Mouse (Mus musculus): ENCODE measurements around the gene Rnf10. TPM values are rescaled to one million over a fixed set of nuclear protein-coding genes. Genes with fewer than 3 reads are reported as not detected.

The Rnf10 gene
- polyA plus RNA-seq, 1 experiment from 2014 or later = 172 TPM

- no peak overlapping the region for H3K27ac ChIP-seq (ENCODE audit: low read length)
- peak overlapping the region; percentile 78 for H3K9ac ChIP-seq (ENCODE audit: low read depth, low read length)
- no peak; the same call in 1 of the 2 replicates for ATAC-seq
Measured at GRCm38 (mm10) chr5:115194626-115195221, 78.0 kb downstream of the Rnf10 start.

DNA sequence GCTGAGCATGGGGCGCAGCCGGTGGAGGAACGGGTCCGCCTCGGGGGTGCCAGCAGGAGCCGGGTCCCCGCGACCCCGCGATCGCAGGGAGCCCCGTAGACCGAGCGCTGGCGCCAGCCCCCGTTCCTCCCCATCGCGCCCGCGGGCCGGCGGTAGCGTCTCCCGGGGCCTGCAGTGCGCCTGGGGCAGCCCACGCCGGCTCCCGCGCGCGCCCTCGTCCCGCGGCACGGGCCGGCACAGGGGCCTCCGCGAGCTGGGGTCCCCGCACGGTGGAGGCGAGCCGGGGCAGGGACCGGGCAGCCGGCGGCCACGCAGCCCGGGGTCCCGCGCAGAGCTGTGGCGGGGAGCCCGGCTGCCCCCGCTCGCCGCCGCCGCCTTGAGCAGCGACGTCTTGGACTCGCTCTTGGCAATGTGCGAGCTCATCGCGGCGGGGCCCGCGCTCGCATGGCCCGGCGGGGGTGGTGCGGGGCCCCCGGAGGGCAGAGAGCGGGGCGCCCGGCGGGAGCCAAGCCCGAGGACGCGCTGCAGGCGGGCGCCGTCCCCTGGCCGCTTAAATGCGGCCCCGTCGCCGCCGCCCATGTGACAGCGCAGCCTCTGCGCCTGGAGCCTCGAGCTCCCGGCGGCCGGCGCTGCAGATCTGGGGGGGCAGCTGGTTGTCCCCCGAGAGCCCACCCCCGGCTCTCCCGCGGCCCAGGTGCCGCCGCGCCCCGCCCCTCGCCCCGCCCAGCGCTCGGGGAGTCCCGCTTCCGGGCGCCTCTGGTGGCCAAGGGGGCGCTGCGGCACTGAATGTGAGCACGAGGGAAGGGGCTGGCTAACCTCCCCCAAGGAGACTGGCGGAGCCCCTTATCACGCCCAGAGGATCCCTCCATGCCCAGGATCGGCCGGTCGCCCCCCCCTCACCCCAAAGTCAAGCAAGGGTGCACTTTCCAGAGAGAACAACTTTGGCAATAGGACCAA lies 78.8 kb downstream of the Rnf10 start, which contains the start of gene Cabp1:
Gene Cabp1 (minus strand): TSS at position 713 of the 957 bp plus-strand sequence.
- peaks cover 17% of the 10 kb centered on the region for H3K4me1 ChIP-seq (ENCODE audit: control insufficient read depth, insufficient read depth, low read length)
- peak within 1 kb of the TSS; percentile 99 for H3K4me2 ChIP-seq (ENCODE audit: low read length)
- WGBS = 1% methylated on average over 56 of the region's 116 CpGs
- H3K27me3 ChIP-seq (ENCODE audit: control insufficient read depth, insufficient read depth, low read depth, low read length) = peaks cover 18% of the 10 kb centered on the region
- peak within 1 kb of the TSS; percentile 78 for H3K9ac ChIP-seq (ENCODE audit: low read depth, low read length)
- H3K36me3 ChIP-seq (ENCODE audit: control insufficient read depth, insufficient read depth, low read length) = no peaks in the 10 kb centered on the region
- peak within 1 kb of the TSS; percentile 6; the same call in 1 of the 2 replicates for H3K27ac ChIP-seq (ENCODE audit: low read length)
- peak within 1 kb of the TSS; percentile 60 for H3K4me3 ChIP-seq (ENCODE audit: low read depth, low read length)
- H3K9me3 ChIP-seq (replicated peaks; ENCODE audit: control insufficient read depth, low read length, poor library complexity, severe bottlenecking) = no peaks in the 10 kb centered on the region
- peak; percentile 71 for ATAC-seq

More at GRCm38 (mm10) chr5:115194626-115195221, 78.0 kb downstream of the Rnf10 start:
- H3K9me3 ChIP-seq (replicated peaks; ENCODE audit: control insufficient read depth, low read length, poor library complexity, severe bottlenecking) = no peaks in the 10 kb centered on the region
- H3K4me2 ChIP-seq (ENCODE audit: low read length) = peak overlapping the region; percentile 99
- peak overlapping the region; percentile 60; the same call in 1 of the 2 replicates for H3K4me3 ChIP-seq (ENCODE audit: low read depth, low read length)
- 6% methylated on average over 12 of the region's 12 CpGs for WGBS
- H3K27me3 ChIP-seq (ENCODE audit: control insufficient read depth, insufficient read depth, low read depth, low read length) = peaks cover 18% of the 10 kb centered on the region
- no peaks in the 10 kb centered on the region for H3K36me3 ChIP-seq (ENCODE audit: control insufficient read depth, insufficient read depth, low read length)
- H3K4me1 ChIP-seq (ENCODE audit: control insufficient read depth, insufficient read depth, low read length) = peaks cover 17% of the 10 kb centered on the region

GRCm38 (mm10) chr5:115193226-115193625 lies 79.5 kb downstream of the Rnf10 start:
- Histone ChIP-seq H3K4me2 (ENCODE audit: low read length) (peak overlapping the region; percentile 99), H3K4me1 (ENCODE audit: control insufficient read depth, insufficient read depth, low read length) (peaks cover 17% of the 10 kb centered on the region), H3K27me3 (ENCODE audit: control insufficient read depth, insufficient read depth, low read depth, low read length) (peaks cover 18% of the 10 kb centered on the region), H3K27ac (ENCODE audit: low read length) (no peak overlapping the region), H3K9me3 (replicated peaks; ENCODE audit: control insufficient read depth, low read length, poor library complexity, severe bottlenecking) (no peaks in the 10 kb centered on the region), H3K36me3 (ENCODE audit: control insufficient read depth, insufficient read depth, low read length) (no peaks in the 10 kb centered on the region), H3K9ac (ENCODE audit: low read depth, low read length) (peak overlapping the region; percentile 78), H3K4me3 (ENCODE audit: low read depth, low read length) (peak overlapping the region; percentile 60)
- ATAC-seq = peak; percentile 16; the same call in 1 of the 2 replicates
- under 1% methylated on average over 31 of the region's 34 CpGs for WGBS

DNA sequence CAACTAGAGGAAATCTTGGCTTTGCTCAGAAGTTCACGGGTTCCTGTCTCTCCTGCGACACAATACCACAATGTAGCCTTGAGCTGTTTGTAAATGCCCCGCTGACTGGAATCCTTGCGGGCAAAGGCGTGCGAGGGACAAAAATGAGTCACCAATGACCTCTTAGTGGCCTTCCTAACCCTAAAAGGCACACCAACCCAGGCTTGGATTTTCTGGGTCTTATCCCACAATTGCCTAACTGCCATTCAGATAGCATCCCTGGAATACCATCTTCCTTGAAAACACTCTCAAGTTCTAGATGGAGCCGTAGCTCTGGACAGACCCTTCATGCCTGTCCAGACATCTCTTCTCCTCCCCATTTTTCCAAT lies 79.9 kb downstream of the Rnf10 start:
- ATAC-seq = no peak
- H3K27ac ChIP-seq (ENCODE audit: low read length) = no peak overlapping the region
- peaks cover 18% of the 10 kb centered on the region for H3K27me3 ChIP-seq (ENCODE audit: control insufficient read depth, insufficient read depth, low read depth, low read length)
- peak overlapping the region; percentile 99 for H3K4me2 ChIP-seq (ENCODE audit: low read length)
- peaks cover 17% of the 10 kb centered on the region for H3K4me1 ChIP-seq (ENCODE audit: control insufficient read depth, insufficient read depth, low read length)
- H3K9ac ChIP-seq (ENCODE audit: low read depth, low read length) = peak overlapping the region; percentile 78
- H3K9me3 ChIP-seq (replicated peaks; ENCODE audit: control insufficient read depth, low read length, poor library complexity, severe bottlenecking) = no peaks in the 10 kb centered on the region
- H3K36me3 ChIP-seq (ENCODE audit: control insufficient read depth, insufficient read depth, low read length) = no peaks in the 10 kb centered on the region
- H3K4me3 ChIP-seq (ENCODE audit: low read depth, low read length) = peak overlapping the region; percentile 60
- WGBS = 12% methylated on average over 7 of the region's 7 CpGs

DNA sequence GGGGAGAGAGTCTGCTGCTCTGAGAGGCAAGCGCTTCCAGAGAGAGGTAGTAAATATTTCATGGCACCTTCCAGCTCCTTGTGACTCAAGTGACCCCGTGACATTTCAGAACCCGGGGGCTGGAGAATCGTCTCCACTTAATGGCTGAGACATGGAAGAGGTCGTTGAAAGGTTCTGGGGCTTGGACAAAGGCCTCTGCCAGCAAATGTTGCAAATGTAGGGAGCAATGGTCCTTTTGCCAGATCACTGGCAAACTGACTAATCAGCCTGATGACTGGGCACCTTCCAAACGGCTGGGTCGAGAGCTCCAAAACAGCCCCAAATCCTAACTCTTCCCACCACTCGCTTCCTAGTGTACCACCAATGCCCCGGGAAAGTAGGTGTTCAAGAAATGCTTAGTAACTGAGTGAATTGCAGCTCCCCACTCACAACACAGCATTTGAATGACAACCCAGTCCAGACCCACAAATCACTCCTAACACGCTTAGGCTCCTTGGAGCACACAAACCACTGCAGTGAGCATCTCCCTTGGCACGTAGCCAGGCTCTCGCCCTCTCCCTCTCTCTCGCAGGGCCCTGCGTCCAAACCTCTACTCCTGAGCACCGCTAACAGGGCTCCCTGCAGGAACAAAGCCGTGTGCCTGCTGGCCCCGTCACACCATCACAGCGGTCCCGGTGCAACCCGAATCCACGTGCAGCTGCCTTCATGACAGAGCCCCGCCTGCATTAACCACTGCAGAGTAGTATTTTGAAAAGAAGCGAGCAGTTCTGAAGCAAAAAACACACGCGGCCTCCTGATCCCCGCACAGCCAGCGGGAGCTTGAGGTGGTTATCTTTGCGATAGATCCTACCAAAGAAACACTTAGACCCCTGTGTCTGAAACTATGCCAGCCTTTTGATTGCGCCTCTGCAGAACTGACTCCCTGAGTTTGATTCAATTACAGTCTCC lies 80.5 kb downstream of the Rnf10 start:
- peaks cover 18% of the 10 kb centered on the region for H3K27me3 ChIP-seq (ENCODE audit: control insufficient read depth, insufficient read depth, low read depth, low read length)
- no peak overlapping the region for H3K27ac ChIP-seq (ENCODE audit: low read length)
- H3K9me3 ChIP-seq (replicated peaks; ENCODE audit: control insufficient read depth, low read length, poor library complexity, severe bottlenecking) = no peaks in the 10 kb centered on the region
- H3K4me3 ChIP-seq (ENCODE audit: low read depth, low read length) = peak overlapping the region; percentile 60; the same call in 1 of the 2 replicates
- peaks cover 17% of the 10 kb centered on the region for H3K4me1 ChIP-seq (ENCODE audit: control insufficient read depth, insufficient read depth, low read length)
- no peak for ATAC-seq
- peak overlapping the region; percentile 26; the same call in 1 of the 2 replicates for H3K9ac ChIP-seq (ENCODE audit: low read depth, low read length)
- H3K4me2 ChIP-seq (ENCODE audit: low read length) = peak overlapping the region; percentile 99
- 7% methylated on average over 29 of the region's 29 CpGs for WGBS
- H3K36me3 ChIP-seq (ENCODE audit: control insufficient read depth, insufficient read depth, low read length) = no peaks in the 10 kb centered on the region

Other genes starting within 250 kb of the Rnf10 start
- 34.8 and 43.1 TPM in 2 replicates for gene Gm10401, start 174.6 kb downstream of the Rnf10 start, polyA plus RNA-seq (2015; fragmentation: Nextera tagmentation; extraction: Ambion mirVana)
- 14.2 and 15.8 TPM in 2 replicates for gene Acads, start 153.6 kb downstream of the Rnf10 start, polyA plus RNA-seq (2015; fragmentation: Nextera tagmentation; extraction: Ambion mirVana)
- gene Unc119b, start 137.9 kb downstream of the Rnf10 start, polyA plus RNA-seq (2015; fragmentation: Nextera tagmentation; extraction: Ambion mirVana) = 27.7 and 30.5 TPM in 2 replicates
- gene Mlec, start 114.7 kb downstream of the Rnf10 start, polyA plus RNA-seq (2015; fragmentation: Nextera tagmentation; extraction: Ambion mirVana) = 22.9 and 25.4 TPM in 2 replicates
- 5.2 and 5.3 TPM in 2 replicates for gene Cabp1, start 78.5 kb downstream of the Rnf10 start, polyA plus RNA-seq (2015; fragmentation: Nextera tagmentation; extraction: Ambion mirVana)
- 86.1 and 92.8 TPM in 2 replicates for gene Pop5, start 37.1 kb downstream of the Rnf10 start, polyA plus RNA-seq (2015; fragmentation: Nextera tagmentation; extraction: Ambion mirVana)
- 52.8 and 56.1 TPM in 2 replicates for gene Coq5, start 6.8 kb upstream of the Rnf10 start, polyA plus RNA-seq (2015; fragmentation: Nextera tagmentation; extraction: Ambion mirVana)
- gene Dynll1, start 28.1 kb upstream of the Rnf10 start, polyA plus RNA-seq (2015; fragmentation: Nextera tagmentation; extraction: Ambion mirVana) = 1,084 and 1,126 TPM in 2 replicates
- gene Srsf9, start 54.3 kb upstream of the Rnf10 start, polyA plus RNA-seq (2015; fragmentation: Nextera tagmentation; extraction: Ambion mirVana) = 118 and 132 TPM in 2 replicates
- 37.8 and 43.5 TPM in 2 replicates for gene Gatc, start 68.3 kb upstream of the Rnf10 start, polyA plus RNA-seq (2015; fragmentation: Nextera tagmentation; extraction: Ambion mirVana)
- gene Triap1, start 68.3 kb upstream of the Rnf10 start, polyA plus RNA-seq (2015; fragmentation: Nextera tagmentation; extraction: Ambion mirVana) = 47.9 and 52.6 TPM in 2 replicates
- gene Cox6a1, start 76.1 kb upstream of the Rnf10 start, polyA plus RNA-seq (2015; fragmentation: Nextera tagmentation; extraction: Ambion mirVana) = 1,007 and 1,008 TPM in 2 replicates
- 47.9 and 53.7 TPM in 2 replicates for gene Msi1, start 156.7 kb upstream of the Rnf10 start, polyA plus RNA-seq (2015; fragmentation: Nextera tagmentation; extraction: Ambion mirVana)
- gene Pla2g1b, start 193.4 kb upstream of the Rnf10 start, polyA plus RNA-seq (2015; fragmentation: Nextera tagmentation; extraction: Ambion mirVana) = not detected in 2 replicates
- gene Sirt4, start 211.8 kb upstream of the Rnf10 start, polyA plus RNA-seq (2015; fragmentation: Nextera tagmentation; extraction: Ambion mirVana) = 32.3 and 32.7 TPM in 2 replicates
- gene Pxn, start 233.8 kb upstream of the Rnf10 start, polyA plus RNA-seq (2015; fragmentation: Nextera tagmentation; extraction: Ambion mirVana) = 18.3 and 18.5 TPM in 2 replicates

Measured in midbrain, embryonic 16.5 days (tissue).